In genomic region chr11:3313294-3313693, GRCm38 (mm10) we compare ENCODE assay signal across 12 mouse cellular contexts. TPM values are rescaled to one million over a fixed set of nuclear protein-coding genes. Genes with fewer than 3 reads are reported as not detected.
A peak's percentile ranks its signal among the peaks of the same experiment; 100 is the strongest.
DNase-seq lines count a peak whose midpoint lies in the region; ATAC-seq and TF ChIP-seq lines count a peak whose summit lies in the region.
"Had no signal": no experiment of that assay in that cellular context is flagged by ENCODE, and none has a peak within 500 bp of the region (broad histone marks: within the 10 kb centered on the region; RNA-seq: fewer than 3 reads in every experiment).

No protein-coding gene starts in this region.

- peak overlapping the region; percentile 53 for H3K27ac ChIP-seq in liver, embryonic 11.5 days (ENCODE audit: low read depth, low read length)
- no peak overlapping the region for H3K27ac ChIP-seq in liver, postnatal 0 days (ENCODE audit: low read depth)
- no peak overlapping the region for H3K27ac ChIP-seq in heart, embryonic 10.5 days
- H3K27ac ChIP-seq: embryonic facial prominence, embryonic 12.5 days; hindbrain, embryonic 13.5 days had no signal

- DNase-seq in liver, embryonic 11.5 days (ENCODE audit: low spot score): no peak
- no peak for DNase-seq in liver, postnatal 0 days
- no peak for DNase-seq in heart, embryonic 10.5 days (ENCODE audit: low spot score)
- no peak for DNase-seq in right cerebral cortex, postnatal 36 days (ENCODE audit: low spot score in 2 of 2)
- no peak for DNase-seq in left cerebral cortex, postnatal 10 days (ENCODE audit: extremely low spot score in 1 of 2, low spot score in 2 of 2)

- 56% methylated on average over 1 of the region's 1 CpGs for WGBS in liver, embryonic 11.5 days
- 37% methylated on average over 1 of the region's 1 CpGs for WGBS in liver, postnatal 0 days (ENCODE audit: insufficient replicate concordance)
- 93% methylated on average over 1 of the region's 1 CpGs for WGBS in heart, embryonic 10.5 days

- H3K36me3 ChIP-seq in liver, embryonic 11.5 days (ENCODE audit: control insufficient read depth, insufficient read depth, low read length): peaks cover 24% of the 10 kb centered on the region
- peaks cover 20% of the 10 kb centered on the region for H3K36me3 ChIP-seq in liver, postnatal 0 days (replicated peaks; ENCODE audit: insufficient read depth, low read length)
- peaks cover 40% of the 10 kb centered on the region for H3K36me3 ChIP-seq in heart, embryonic 10.5 days

- no peaks in the 10 kb centered on the region for H3K9me3 ChIP-seq in liver, embryonic 11.5 days (ENCODE audit: control insufficient read depth, low read length)
- no peaks in the 10 kb centered on the region for H3K9me3 ChIP-seq in liver, postnatal 0 days (ENCODE audit: low read length)
- H3K9me3 ChIP-seq in heart, embryonic 10.5 days: no peaks in the 10 kb centered on the region
- H3K9me3 ChIP-seq: embryonic facial prominence, embryonic 12.5 days; hindbrain, embryonic 13.5 days; megakaryocyte, embryonic 14.5 days had no signal

- no peak overlapping the region for H3K4me3 ChIP-seq in liver, embryonic 11.5 days (ENCODE audit: low read depth, low read length)
- no peak overlapping the region for H3K4me3 ChIP-seq in liver, postnatal 0 days (ENCODE audit: low read depth, low read length)
- H3K4me3 ChIP-seq in heart, embryonic 10.5 days: no peak overlapping the region
- H3K4me3 ChIP-seq: embryonic facial prominence, embryonic 12.5 days; hindbrain, embryonic 13.5 days; megakaryocyte, embryonic 14.5 days had no signal

- H3K27me3 ChIP-seq in liver, embryonic 11.5 days (replicated peaks; ENCODE audit: control insufficient read depth, insufficient read depth, low read length): no peaks in the 10 kb centered on the region
- no peaks in the 10 kb centered on the region for H3K27me3 ChIP-seq in liver, postnatal 0 days (ENCODE audit: insufficient read depth, low read length)
- no peaks in the 10 kb centered on the region for H3K27me3 ChIP-seq in heart, embryonic 10.5 days (ENCODE audit: insufficient read depth, poor library complexity, severe bottlenecking)
- H3K27me3 ChIP-seq: embryonic facial prominence, embryonic 12.5 days; hindbrain, embryonic 13.5 days; megakaryocyte, embryonic 14.5 days had no signal

- TF ChIP-seq CTCF in liver, postnatal 0 days (IDR thresholded peaks at IDR 0.05; ENCODE audit: low read depth): no peak

- H3K9ac ChIP-seq in liver, embryonic 11.5 days (ENCODE audit: low read depth, low read length): no peak overlapping the region
- H3K9ac ChIP-seq in liver, postnatal 0 days (replicated peaks): no peak overlapping the region
- H3K9ac ChIP-seq: embryonic facial prominence, embryonic 12.5 days; hindbrain, embryonic 13.5 days had no signal

- no peak overlapping the region for H3K4me2 ChIP-seq in liver, embryonic 11.5 days
- H3K4me2 ChIP-seq in liver, postnatal 0 days (ENCODE audit: low read depth, low read length): no peak overlapping the region
- H3K4me2 ChIP-seq: embryonic facial prominence, embryonic 12.5 days; heart, embryonic 11.5 days; hindbrain, embryonic 13.5 days had no signal

- peaks cover 24% of the 10 kb centered on the region for H3K4me1 ChIP-seq in liver, embryonic 11.5 days (replicated peaks; ENCODE audit: control insufficient read depth, insufficient read depth, low read length)
- H3K4me1 ChIP-seq in liver, postnatal 0 days (ENCODE audit: insufficient read depth): peaks cover 11% of the 10 kb centered on the region
- H3K4me1 ChIP-seq in heart, embryonic 10.5 days: 0 out of 2 replicates have a peak, but pooled peaks cover 4% of the 10 kb centered on the region
- H3K4me1 ChIP-seq: embryonic facial prominence, embryonic 12.5 days had no signal

- intact Hi-C loops in left cerebral cortex, postnatal 10 days (cut with DNase I): no loop called here

- no peak for ATAC-seq in liver, embryonic 11.5 days (replicated peaks; ENCODE audit: low FRiP score)
- no peak for ATAC-seq in liver, postnatal 0 days
- peak; percentile 61 for ATAC-seq in CD4-positive, CD25-positive, alpha-beta regulatory T cell, adult 4 months
- ATAC-seq in activated CD4-positive, CD25-positive, alpha-beta regulatory T cell, adult 4 months: peak; percentile 19
- peak; percentile 23 for ATAC-seq in megakaryocyte-erythroid progenitor cell, adult 5-6 weeks (replicated peaks; ENCODE audit: low FRiP score, low TSS enrichment, poor library complexity, severe bottlenecking)

- TF ChIP-seq EP300 in liver, postnatal 0 days (IDR thresholded peaks at IDR 0.05; ENCODE audit: low read depth): no peak

RNA-seq across cellular contexts. Expression of gene Pik3ip1, which starts 16.9 kb away (rescaled TPM):
- polyA plus RNA-seq in liver, embryonic 11.5 days (2014; fragmentation: Nextera tagmentation; extraction: Ambion mirVana): 3.5 and 3.8 TPM in 2 replicates
- polyA plus RNA-seq in liver, postnatal 0 days (2015; fragmentation: Nextera tagmentation; extraction: Ambion mirVana): 2.4 and 2.5 TPM in 2 replicates
- 10 to 100 TPM; 54.8 to 78.5 TPM for polyA plus RNA-seq in CD4-positive, CD25-positive, alpha-beta regulatory T cell, adult 4 months (2017; shearing (Covaris generic))
- 10 to 100 TPM; 32.9 to 53.5 TPM for polyA plus RNA-seq in activated CD4-positive, CD25-positive, alpha-beta regulatory T cell, adult 4 months (2017; shearing (Covaris generic))
- total RNA-seq in megakaryocyte-erythroid progenitor cell, adult 5-6 weeks (2014; fragmentation: Nextera tagmentation): 8.3 and 20.5 TPM in 2 replicates
- total RNA-seq in megakaryocyte-erythroid progenitor cell, adult 5-6 weeks (2017): 17.5 and 28.1 TPM in 2 replicates
- 7.9 and 9.5 TPM in 2 replicates for polyA plus RNA-seq in heart, embryonic 10.5 days (2016; fragmentation: Nextera tagmentation; extraction: Ambion mirVana)
- 10 to 100 TPM; 20.5 to 24.0 TPM for total RNA-seq in left cerebral cortex, postnatal 10 days (2021)

RNA-seq across cellular contexts. Expression of gene Patz1, which starts 24.6 kb away (rescaled TPM):
- polyA plus RNA-seq in liver, embryonic 11.5 days (2014; fragmentation: Nextera tagmentation; extraction: Ambion mirVana): 42.8 and 44.2 TPM in 2 replicates
- polyA plus RNA-seq in liver, postnatal 0 days (2015; fragmentation: Nextera tagmentation; extraction: Ambion mirVana): 8.6 and 8.8 TPM in 2 replicates
- polyA plus RNA-seq in CD4-positive, CD25-positive, alpha-beta regulatory T cell, adult 4 months (2017; shearing (Covaris generic)): 10 to 100 TPM; 14.2 to 17.7 TPM
- 10 to 100 TPM; 13.3 to 15.6 TPM for polyA plus RNA-seq in activated CD4-positive, CD25-positive, alpha-beta regulatory T cell, adult 4 months (2017; shearing (Covaris generic))
- 89.5 and 92.4 TPM in 2 replicates for total RNA-seq in megakaryocyte-erythroid progenitor cell, adult 5-6 weeks (2014; fragmentation: Nextera tagmentation)
- total RNA-seq in megakaryocyte-erythroid progenitor cell, adult 5-6 weeks (2017): 64.2 and 78.3 TPM in 2 replicates
- polyA plus RNA-seq in heart, embryonic 10.5 days (2016; fragmentation: Nextera tagmentation; extraction: Ambion mirVana): 32.0 and 49.1 TPM in 2 replicates
- 10 to 100 TPM; 43.3 to 46.5 TPM for total RNA-seq in left cerebral cortex, postnatal 10 days (2021)

RNA-seq across cellular contexts. Expression of gene Drg1, which starts 47.1 kb away (rescaled TPM):
- polyA plus RNA-seq in liver, embryonic 11.5 days (2014; fragmentation: Nextera tagmentation; extraction: Ambion mirVana): 249 and 261 TPM in 2 replicates
- polyA plus RNA-seq in liver, postnatal 0 days (2015; fragmentation: Nextera tagmentation; extraction: Ambion mirVana): 83.1 and 84.7 TPM in 2 replicates
- polyA plus RNA-seq in CD4-positive, CD25-positive, alpha-beta regulatory T cell, adult 4 months (2017; shearing (Covaris generic)): 100 to 1,000 TPM; 175 to 190 TPM
- polyA plus RNA-seq in activated CD4-positive, CD25-positive, alpha-beta regulatory T cell, adult 4 months (2017; shearing (Covaris generic)): 100 to 1,000 TPM; 166 to 178 TPM
- total RNA-seq in megakaryocyte-erythroid progenitor cell, adult 5-6 weeks (2014; fragmentation: Nextera tagmentation): 178 and 211 TPM in 2 replicates
- 230 and 276 TPM in 2 replicates for total RNA-seq in megakaryocyte-erythroid progenitor cell, adult 5-6 weeks (2017)
- 217 and 263 TPM in 2 replicates for polyA plus RNA-seq in heart, embryonic 10.5 days (2016; fragmentation: Nextera tagmentation; extraction: Ambion mirVana)
- total RNA-seq in left cerebral cortex, postnatal 10 days (2021): 10 to 100 TPM; 86.9 to 88.6 TPM

Comparison
In these comparisons a context has a peak if more than half of its experiments do, and no peak if none do; other contexts are left out.
1. ATAC-seq: peak in CD4-positive, CD25-positive, alpha-beta regulatory T cell, adult 4 months (single experiment), activated CD4-positive, CD25-positive, alpha-beta regulatory T cell, adult 4 months (single experiment) and megakaryocyte-erythroid progenitor cell, adult 5-6 weeks (single experiment); none in liver, embryonic 11.5 days (single experiment) and liver, postnatal 0 days (single experiment).